Mouse (Mus musculus): ENCODE data around the gene Tcn2.

DNA sequence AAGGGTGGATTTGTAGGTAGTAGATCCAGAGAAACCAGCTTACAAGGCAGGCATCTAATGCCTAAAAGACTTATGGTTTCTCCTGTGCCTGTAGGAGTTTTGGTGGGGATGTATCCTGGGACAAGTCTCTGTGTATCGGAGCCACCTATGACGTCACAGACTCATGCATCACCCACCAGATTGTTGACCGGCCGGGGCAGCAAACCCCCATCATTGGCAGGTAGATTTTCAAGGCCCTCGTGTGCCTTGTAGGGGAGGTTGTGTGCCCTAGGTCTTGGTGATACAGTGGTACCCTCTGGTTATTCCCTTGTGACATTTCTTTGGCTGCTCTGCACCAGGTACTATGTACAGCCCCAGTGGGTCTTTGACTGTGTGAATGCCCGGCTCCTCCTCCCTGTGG lies 44.7 kb upstream of the Tcn2 start, which contains the start of gene 4930556J24Rik:
- TF ChIP-seq CTCF (IDR thresholded peaks at IDR 0.05; ENCODE audit: borderline replicate concordance, extremely low read depth, insufficient read depth, insufficient read length) (no peak), POLR2A (IDR thresholded peaks at IDR 0.05; ENCODE audit: borderline replicate concordance, extremely low read depth, insufficient read depth, insufficient read length, poor library complexity, severe bottlenecking) (no peak)

Measured in brain, embryonic 14.5 days (tissue).